Mouse (Mus musculus) spleen, adult 2 months (tissue): ENCODE measurements around the gene Rad17. TPM values are rescaled to one million over a fixed set of nuclear protein-coding genes. Genes with fewer than 3 reads are reported as not detected.

Source experiments
- DNase-seq, 2 experiments: peaks; one replicate each; pipeline versions ENCODE4 v3.0.0 to v3.0.0-alpha.2; 2012 to 2021; ENCODE audit warnings: low spot score in 2 of 2, low read depth in 1 of 2
- H3K27ac ChIP-seq: fragments of 200-500 bp; 2 replicates; pipeline ENCODE4 v1.5.1; 2012; ENCODE audit warnings: low read length, inconsistent platforms; ENCODE audit not compliant: insufficient read depth
- H3K27me3 ChIP-seq: fragments of 200-500 bp; 2 replicates; pipeline ENCODE4 v1.6.1; 2012; ENCODE audit warnings: mild to moderate bottlenecking, moderate library complexity, low read length, inconsistent platforms; ENCODE audit not compliant: control insufficient read depth, insufficient read depth
- H3K36me3 ChIP-seq: fragments of 200-500 bp; 2 replicates; pipeline ENCODE4 v1.6.1; 2012; ENCODE audit warnings: mild to moderate bottlenecking, low read length, inconsistent platforms; ENCODE audit not compliant: control insufficient read depth, insufficient read depth
- H3K4me1 ChIP-seq: fragments of 200-500 bp; 2 replicates; pipeline ENCODE4 v1.6.1; 2011; ENCODE audit warnings: inconsistent platforms; ENCODE audit not compliant: control insufficient read depth, insufficient read depth, insufficient read length
- H3K4me3 ChIP-seq: fragments of 200-500 bp; 2 replicates; pipeline ENCODE4 v1.5.1; 2011; ENCODE audit warnings: mild to moderate bottlenecking, inconsistent platforms; ENCODE audit not compliant: insufficient read depth, insufficient read length; ENCODE audit errors: extremely low read depth
- CTCF ChIP-seq: fragments of 200-500 bp; IDR thresholded peaks from 2 replicates; pipeline ENCODE4 v1.5.1; 2011; ENCODE audit warnings: mild to moderate bottlenecking, inconsistent platforms; ENCODE audit not compliant: insufficient read depth, insufficient read length, insufficient replicate concordance; ENCODE audit errors: extremely low read depth
- POLR2A ChIP-seq: fragments of 200-500 bp; IDR thresholded peaks from 2 replicates; pipeline ENCODE4 v1.6.1; 2011; ENCODE audit warnings: low read depth, low read length, inconsistent platforms
- WGBS: fragments of 180-500 bp; shearing (Covaris S2); methylation state at CpG from one replicate; pipeline ENCODE4 v1.1.7; 2018; 5-methylcytosine and 5-hydroxymethylcytosine counted together
- polyA plus RNA-seq: library from polyadenylated mRNA; depleted of rRNA; stranded (reverse); fragments of >200 nt; gene quantifications from 2 replicates; pipeline ENCODE4 v1.2.3, GENCODE M21; 2012

Gene Rad17
- polyA plus RNA-seq, 1 experiment: 2.7 TPM

DNA sequence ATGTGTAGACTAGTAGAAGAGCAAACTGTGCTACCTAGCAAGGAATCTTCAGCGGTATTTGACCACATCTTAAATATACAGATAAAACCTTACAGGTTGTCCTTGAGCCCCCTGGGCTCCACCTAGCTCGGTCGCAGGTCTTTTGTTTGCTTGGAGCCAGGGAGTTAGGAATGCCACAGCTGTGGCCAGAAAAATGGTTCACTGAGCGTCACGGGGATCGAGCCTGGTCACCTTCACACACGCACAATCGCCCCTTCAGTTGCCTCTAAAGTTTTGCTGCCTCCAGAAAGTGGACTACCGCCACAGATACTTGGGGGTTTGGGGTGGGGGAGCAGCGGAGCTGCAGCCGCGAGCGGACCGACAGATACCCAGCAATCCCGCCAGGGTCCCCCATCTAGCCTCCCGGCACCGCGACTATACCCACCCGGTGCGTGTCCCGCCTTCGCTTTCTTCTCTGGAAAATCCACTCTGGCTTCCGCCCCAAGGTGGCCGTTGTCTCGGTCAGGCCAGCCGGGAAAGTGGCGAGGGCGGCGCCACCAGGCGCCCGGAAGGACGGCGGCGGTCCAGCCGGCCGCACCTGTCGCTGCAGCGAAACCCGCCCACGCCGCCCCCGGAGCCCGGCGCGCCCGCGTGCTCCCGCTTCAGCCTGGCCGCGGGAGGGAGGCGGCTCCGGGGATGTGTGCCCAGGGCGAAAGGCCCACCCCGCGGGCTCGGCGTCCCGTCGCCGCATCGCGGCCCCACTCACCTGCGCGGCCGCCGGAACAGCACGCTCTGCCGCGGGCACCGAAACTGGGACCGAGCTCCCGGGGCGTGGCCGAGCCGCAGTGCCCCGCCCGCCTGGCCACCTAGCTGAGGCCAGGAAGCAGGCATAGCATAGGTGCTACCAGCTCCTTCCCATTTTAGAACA lies 34.4 kb downstream of the Rad17 start, which contains the start of gene Marveld2:
Gene Marveld2 (minus strand): TSS at position 791 of the 907 bp plus-strand sequence.
- DNase-seq: peak; percentile 14 to 66
- 7% methylated on average over 74 of the region's 77 CpGs for WGBS
- Histone ChIP-seq H3K27me3 (no peaks in the 10 kb centered on the region), H3K36me3 (peaks cover 16% of the 10 kb centered on the region), H3K4me3 (peak within 1 kb of the TSS; percentile 85), H3K27ac (peak within 1 kb of the TSS; percentile 62), H3K4me1 (peaks cover 5% of the 10 kb centered on the region)
- no peak for TF ChIP-seq POLR2A
- TF ChIP-seq CTCF: no peak

DNA sequence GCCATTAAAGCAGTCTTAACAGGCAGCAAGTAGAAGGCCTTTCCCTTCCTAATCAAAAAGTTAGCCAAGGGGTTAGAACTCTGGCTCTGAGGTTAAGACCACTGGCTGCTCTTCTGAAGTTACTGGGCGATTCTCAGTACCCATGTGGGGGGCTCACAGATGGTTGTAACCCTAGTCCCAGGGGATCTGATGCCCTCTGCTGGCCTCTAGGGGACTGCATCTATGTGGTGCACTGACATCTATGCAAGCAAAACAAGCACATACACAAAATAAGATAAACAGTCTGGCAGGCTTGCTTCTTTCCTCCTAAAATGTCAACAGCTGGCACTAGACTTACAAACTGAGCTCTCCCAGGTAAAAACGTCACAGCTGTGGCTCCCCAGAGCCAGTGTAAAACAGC lies 37.9 kb downstream of the Rad17 start:
- Histone ChIP-seq H3K36me3 (peaks cover 9% of the 10 kb centered on the region), H3K27ac (no peak overlapping the region)
- TF ChIP-seq CTCF (no peak), POLR2A (no peak)

DNA sequence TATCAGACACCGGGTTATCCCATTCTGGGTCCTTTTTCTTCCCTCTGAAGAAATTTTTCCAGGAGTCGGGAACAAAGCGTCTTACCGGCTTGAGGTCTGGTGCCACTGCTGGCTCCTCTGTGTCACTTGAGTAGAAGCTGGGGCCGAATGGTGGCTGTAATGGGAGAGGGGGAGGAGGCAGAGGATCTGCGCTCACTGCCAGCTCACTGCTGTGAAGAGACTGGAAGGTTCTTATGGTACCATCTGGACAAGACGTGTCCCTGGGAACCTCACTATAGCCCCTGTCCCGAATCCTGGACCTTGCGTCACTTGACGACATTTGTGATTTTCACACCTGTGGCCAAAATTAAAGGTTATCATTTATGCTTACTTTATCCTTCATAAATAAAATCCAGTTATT lies 38.6 kb downstream of the Rad17 start:
- TF ChIP-seq CTCF: no peak
- no peak for TF ChIP-seq POLR2A
- peaks cover 7% of the 10 kb centered on the region for H3K36me3 ChIP-seq
- H3K4me1 ChIP-seq: peaks cover 5% of the 10 kb centered on the region
- DNase-seq: no peak
- no peak overlapping the region for H3K4me3 ChIP-seq
- 94% methylated on average over 10 of the region's 10 CpGs for WGBS
- H3K27ac ChIP-seq: no peak overlapping the region
- no peaks in the 10 kb centered on the region for H3K27me3 ChIP-seq

More for the DNA sequence above, 37.9 kb downstream of the Rad17 start:
- Histone ChIP-seq H3K4me1 (peaks cover 5% of the 10 kb centered on the region), H3K4me3 (no peak overlapping the region), H3K27me3 (no peaks in the 10 kb centered on the region)
- no peak for DNase-seq
- WGBS: 70% methylated on average over 2 of the region's 2 CpGs

DNA sequence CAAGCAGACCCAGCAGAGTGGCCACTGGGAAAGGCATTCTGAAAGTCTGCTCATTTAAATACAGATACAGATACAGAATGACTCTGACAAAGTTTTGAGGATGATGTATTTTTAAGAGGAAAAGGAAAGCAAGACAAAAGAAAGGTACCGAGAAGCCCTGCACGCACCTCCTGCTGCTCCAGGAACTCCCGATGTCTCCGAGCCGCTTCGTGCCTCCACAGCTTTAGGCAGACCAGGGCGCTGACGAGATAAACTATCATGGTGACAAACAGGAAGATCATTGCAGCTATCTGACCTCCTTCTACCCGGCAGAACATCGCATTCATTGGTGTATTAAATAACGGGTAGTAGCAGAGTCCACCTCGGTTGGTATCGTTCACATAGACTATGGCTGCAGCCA lies 39.6 kb downstream of the Rad17 start:
- WGBS: 95% methylated on average over 13 of the region's 13 CpGs

DNA sequence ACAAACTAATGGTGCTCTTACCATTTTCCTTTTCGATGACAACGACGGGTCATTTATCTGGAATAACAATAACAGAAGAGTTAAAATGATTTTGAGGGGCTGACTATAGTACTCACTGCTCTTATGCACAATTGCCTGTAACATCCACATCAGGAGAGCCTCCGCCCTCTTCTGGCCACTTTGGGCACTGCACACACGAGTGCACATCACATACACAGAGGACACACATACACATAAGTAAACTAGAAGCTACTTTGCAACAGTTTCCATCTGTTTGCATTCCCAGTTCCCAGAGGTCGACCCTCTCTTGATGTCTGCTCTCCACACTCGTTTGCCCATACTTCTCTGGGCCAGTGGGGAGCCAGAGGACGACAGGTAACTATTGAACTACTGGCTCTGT lies 43.1 kb downstream of the Rad17 start:
- H3K36me3 ChIP-seq: peaks cover 9% of the 10 kb centered on the region
- 89% methylated on average over 8 of the region's 8 CpGs for WGBS
- no peak overlapping the region for H3K4me3 ChIP-seq
- DNase-seq: no peak
- no peak overlapping the region for H3K27ac ChIP-seq
- H3K27me3 ChIP-seq: no peaks in the 10 kb centered on the region
- H3K4me1 ChIP-seq: no peaks in the 10 kb centered on the region
- TF ChIP-seq CTCF (no peak), POLR2A (no peak)

More for the DNA sequence above, 39.6 kb downstream of the Rad17 start:
- Histone ChIP-seq H3K4me3 (no peak overlapping the region), H3K36me3 (peaks cover 7% of the 10 kb centered on the region), H3K27me3 (no peaks in the 10 kb centered on the region), H3K4me1 (peaks cover 2% of the 10 kb centered on the region; the same call in 1 of the 2 replicates), H3K27ac (no peak overlapping the region)
- DNase-seq: no peak
- no peak for TF ChIP-seq POLR2A
- TF ChIP-seq CTCF: no peak

DNA sequence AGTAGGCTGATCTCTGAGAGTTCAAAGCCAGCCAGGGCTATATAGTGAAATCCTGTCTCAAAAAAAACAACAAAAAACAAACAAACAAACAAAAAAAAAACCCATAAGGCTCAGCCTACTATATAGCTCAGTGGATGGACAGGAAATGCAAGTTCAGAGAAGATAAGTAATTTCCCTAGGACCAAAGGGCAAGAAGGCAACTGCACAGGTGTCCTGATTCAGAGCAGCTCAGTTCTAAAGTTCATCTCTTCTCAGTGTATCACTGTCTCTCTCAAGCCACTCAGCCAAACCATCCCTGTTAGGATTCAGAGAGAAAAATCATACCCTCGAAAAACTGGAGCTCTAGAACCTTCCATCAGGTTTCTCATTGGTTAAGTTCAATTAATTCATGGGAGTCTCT lies 45.0 kb downstream of the Rad17 start:
- peaks cover 2% of the 10 kb centered on the region; the same call in 1 of the 2 replicates for H3K36me3 ChIP-seq
- DNase-seq: no peak
- H3K4me3 ChIP-seq: no peak overlapping the region
- H3K27me3 ChIP-seq: no peaks in the 10 kb centered on the region
- TF ChIP-seq POLR2A: no peak
- TF ChIP-seq CTCF: no peak
- no peak overlapping the region for H3K27ac ChIP-seq
- 69% methylated on average over 1 of the region's 1 CpGs for WGBS
- no peaks in the 10 kb centered on the region for H3K4me1 ChIP-seq

DNA sequence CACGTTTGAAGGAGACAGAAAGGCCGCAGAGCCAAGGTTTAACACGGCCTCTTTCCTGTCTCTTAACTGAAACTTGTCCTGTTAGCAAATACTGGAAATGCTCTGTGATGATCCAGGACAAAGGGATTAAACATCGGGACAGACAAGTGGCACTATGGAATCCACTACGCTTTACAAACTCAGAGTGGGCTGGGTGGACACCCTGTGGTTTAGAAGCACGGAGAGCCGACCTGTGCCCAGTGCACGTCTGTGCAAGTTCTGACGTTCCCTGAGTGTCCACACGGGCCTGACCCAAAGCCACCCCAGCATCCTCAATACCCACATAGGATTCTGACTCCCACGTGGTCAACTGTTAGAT lies 47.1 kb downstream of the Rad17 start:
- no peak for TF ChIP-seq POLR2A
- TF ChIP-seq CTCF: no peak
- H3K36me3 ChIP-seq: peaks cover 7% of the 10 kb centered on the region; the same call in 1 of the 2 replicates
- no peaks in the 10 kb centered on the region for H3K27me3 ChIP-seq
- DNase-seq: no peak
- no peak overlapping the region for H3K4me3 ChIP-seq
- H3K4me1 ChIP-seq: no peaks in the 10 kb centered on the region
- WGBS: 90% methylated on average over 11 of the region's 11 CpGs
- no peak overlapping the region for H3K27ac ChIP-seq
